Mouse (Mus musculus): ENCODE measurements at regions not wholly inside any gene's neighbourhood (a gene's known extent, or its start where the extent isn't known, plus 50 kb on each side); places are given as distances from the start of the nearest gene placed in this dataset.
A peak's percentile ranks its signal among the peaks of the same experiment; 100 is the strongest.
"Not testable (repeated sequence)": the region's sequence is repeated elsewhere in the genome, so short reads cannot be mapped to it uniquely, and the experiment has no call there.

- TF ChIP-seq POLR2A (IDR thresholded peaks at IDR 0.05; ENCODE audit: extremely low read depth, insufficient read depth, low read length) (no peak), CTCF (IDR thresholded peaks at IDR 0.05; ENCODE audit: extremely low read depth, insufficient read depth, low read length) (no peak)
- Histone ChIP-seq H3K4me3 (ENCODE audit: insufficient read depth, low read length) (no peak overlapping the region), H3K27ac (ENCODE audit: insufficient read depth, low read length) (no peak overlapping the region), H3K4me1 (ENCODE audit: control insufficient read depth, insufficient read depth, low read length) (no peaks in the 10 kb centered on the region)
These were observed 133.8 kb downstream of the Cand1 start for GRCm38 (mm10) chr10:119106105-119106504.

- no peaks in the 10 kb centered on the region for H3K4me1 ChIP-seq (ENCODE audit: control insufficient read depth, insufficient read depth, low read length)
- H3K27ac ChIP-seq (ENCODE audit: insufficient read depth, low read length) = no peak overlapping the region
- no peak for TF ChIP-seq CTCF (IDR thresholded peaks at IDR 0.05; ENCODE audit: extremely low read depth, insufficient read depth, low read length)
- TF ChIP-seq POLR2A (IDR thresholded peaks at IDR 0.05; ENCODE audit: extremely low read depth, insufficient read depth, low read length) = no peak
- no peak overlapping the region for H3K4me3 ChIP-seq (ENCODE audit: insufficient read depth, low read length)
These were observed 134.5 kb downstream of the Cand1 start for GRCm38 (mm10) chr10:119105279-119105881.

- Histone ChIP-seq H3K4me1 (ENCODE audit: control insufficient read depth, insufficient read depth, low read length) (no peaks in the 10 kb centered on the region), H3K27ac (ENCODE audit: insufficient read depth, low read length) (no peak overlapping the region), H3K4me3 (ENCODE audit: insufficient read depth, low read length) (no peak overlapping the region)
- TF ChIP-seq CTCF (IDR thresholded peaks at IDR 0.05; ENCODE audit: extremely low read depth, insufficient read depth, low read length) (0 out of 2 replicates have a peak, but pooled peaks have one; percentile 24), POLR2A (IDR thresholded peaks at IDR 0.05; ENCODE audit: extremely low read depth, insufficient read depth, low read length) (no peak)
These were observed 139.3 kb downstream of the Cand1 start for GRCm38 (mm10) chr10:119100511-119100910.

DNA sequence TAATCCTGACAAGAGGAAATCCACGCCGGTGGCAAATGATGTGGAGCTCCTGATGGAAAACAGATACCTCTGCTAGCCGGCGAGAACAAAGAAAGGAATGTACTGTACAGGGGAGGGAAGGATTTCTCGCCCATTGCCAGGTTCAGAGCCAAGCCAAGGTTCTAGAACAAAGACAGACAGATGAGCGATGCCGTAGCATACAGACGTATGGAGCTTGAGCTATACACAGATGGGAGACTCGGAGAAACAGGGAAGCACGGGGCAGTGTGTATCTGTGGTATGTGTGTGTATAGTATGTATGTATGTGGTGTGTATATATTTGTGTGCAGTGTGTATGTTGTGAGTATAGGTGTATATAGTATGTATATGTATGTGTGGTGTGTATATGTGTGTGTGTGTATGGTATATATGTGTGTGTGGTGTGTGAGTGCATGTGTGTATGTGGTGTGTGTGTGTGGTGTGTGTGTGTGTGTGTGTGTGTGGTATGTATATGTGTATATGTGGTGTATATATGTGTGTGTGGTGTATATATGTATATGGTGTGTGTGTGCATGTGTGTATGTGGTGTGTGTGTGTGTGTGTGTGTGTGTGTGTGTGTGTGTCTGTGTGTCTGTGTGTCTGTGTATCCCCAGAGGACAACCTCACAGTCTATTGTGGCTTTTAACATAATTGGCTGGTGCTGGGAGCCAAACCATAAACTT, 140.6 kb downstream of the Cand1 start:
- H3K27ac ChIP-seq (ENCODE audit: insufficient read depth, low read length) = no peak overlapping the region
- no peaks in the 10 kb centered on the region for H3K4me1 ChIP-seq (ENCODE audit: control insufficient read depth, insufficient read depth, low read length)
- TF ChIP-seq CTCF (IDR thresholded peaks at IDR 0.05; ENCODE audit: extremely low read depth, insufficient read depth, low read length) (no peak), POLR2A (IDR thresholded peaks at IDR 0.05; ENCODE audit: extremely low read depth, insufficient read depth, low read length) (no peak)
- H3K4me3 ChIP-seq (ENCODE audit: insufficient read depth, low read length) = no peak overlapping the region

DNA sequence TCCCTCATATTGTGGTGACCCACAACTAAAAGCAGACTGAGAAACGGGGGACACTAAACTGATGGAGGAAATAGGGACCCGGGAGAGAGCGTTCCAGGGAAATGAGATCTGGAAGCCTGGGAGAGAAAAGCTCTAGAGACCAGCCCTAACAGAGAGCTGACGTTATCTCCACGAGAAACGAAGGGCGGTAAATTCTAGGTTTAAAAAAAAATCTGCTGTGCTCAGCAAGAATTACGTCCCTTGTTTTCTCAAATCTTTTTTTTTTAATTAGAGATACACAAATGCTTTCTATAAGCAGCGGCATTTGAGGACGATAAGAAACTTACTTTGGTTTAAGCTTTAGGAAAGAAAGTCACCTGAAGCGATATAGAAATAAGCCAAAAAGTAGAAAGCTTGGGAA, 145.7 kb downstream of the Cand1 start:
- Histone ChIP-seq H3K4me3 (ENCODE audit: insufficient read depth, low read length) (no peak overlapping the region), H3K27ac (ENCODE audit: insufficient read depth, low read length) (no peak overlapping the region)
- TF ChIP-seq POLR2A (IDR thresholded peaks at IDR 0.05; ENCODE audit: extremely low read depth, insufficient read depth, low read length) = no peak
- TF ChIP-seq CTCF (IDR thresholded peaks at IDR 0.05; ENCODE audit: extremely low read depth, insufficient read depth, low read length) = no peak

GRCm38 (mm10) chr10:119087886-119088285, 152.0 kb downstream of the Cand1 start:
- Histone ChIP-seq H3K27ac (ENCODE audit: insufficient read depth, low read length) (no peak overlapping the region), H3K4me1 (ENCODE audit: control insufficient read depth, insufficient read depth, low read length) (no peaks in the 10 kb centered on the region), H3K4me3 (ENCODE audit: insufficient read depth, low read length) (no peak overlapping the region)
- no peak for TF ChIP-seq CTCF (IDR thresholded peaks at IDR 0.05; ENCODE audit: extremely low read depth, insufficient read depth, low read length)
- no peak for TF ChIP-seq POLR2A (IDR thresholded peaks at IDR 0.05; ENCODE audit: extremely low read depth, insufficient read depth, low read length)

More for the DNA sequence above, 145.7 kb downstream of the Cand1 start:
- H3K4me1 ChIP-seq (ENCODE audit: control insufficient read depth, insufficient read depth, low read length) = no peaks in the 10 kb centered on the region

- Histone ChIP-seq H3K4me3 (ENCODE audit: insufficient read depth, low read length) (no peak overlapping the region), H3K27ac (ENCODE audit: insufficient read depth, low read length) (no peak overlapping the region), H3K4me1 (ENCODE audit: control insufficient read depth, insufficient read depth, low read length) (no peaks in the 10 kb centered on the region)
- no peak for TF ChIP-seq CTCF (IDR thresholded peaks at IDR 0.05; ENCODE audit: extremely low read depth, insufficient read depth, low read length)
- TF ChIP-seq POLR2A (IDR thresholded peaks at IDR 0.05; ENCODE audit: extremely low read depth, insufficient read depth, low read length) = no peak
These were observed 152.7 kb downstream of the Cand1 start for GRCm38 (mm10) chr10:119087071-119087665.

DNA sequence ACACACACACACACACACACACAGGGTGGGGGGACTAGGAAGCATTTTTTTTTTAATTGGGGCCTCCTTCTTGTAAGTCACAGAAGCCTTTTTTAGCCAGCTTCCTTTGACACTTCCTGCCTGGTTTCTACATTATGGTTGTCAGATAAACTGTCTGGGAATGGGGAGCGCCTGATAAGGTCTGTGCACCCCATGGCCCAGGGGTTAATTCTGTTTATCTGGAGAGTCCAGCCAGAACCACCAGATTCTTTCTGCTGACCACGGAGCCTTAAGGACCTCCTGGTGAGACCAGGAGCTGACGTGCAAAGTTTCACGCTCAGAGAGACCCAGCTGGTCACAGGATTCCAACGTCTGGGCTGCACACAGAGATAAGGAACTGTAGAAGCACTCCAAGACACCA, 153.4 kb downstream of the Cand1 start:
- TF ChIP-seq POLR2A (IDR thresholded peaks at IDR 0.05; ENCODE audit: extremely low read depth, insufficient read depth, low read length) = no peak
- no peak for TF ChIP-seq CTCF (IDR thresholded peaks at IDR 0.05; ENCODE audit: extremely low read depth, insufficient read depth, low read length)
- Histone ChIP-seq H3K27ac (ENCODE audit: insufficient read depth, low read length) (no peak overlapping the region), H3K4me1 (ENCODE audit: control insufficient read depth, insufficient read depth, low read length) (no peaks in the 10 kb centered on the region), H3K4me3 (ENCODE audit: insufficient read depth, low read length) (no peak overlapping the region)

- Histone ChIP-seq H3K4me3 (ENCODE audit: insufficient read depth, low read length) (no peak overlapping the region), H3K27ac (ENCODE audit: insufficient read depth, low read length) (no peak overlapping the region), H3K4me1 (ENCODE audit: control insufficient read depth, insufficient read depth, low read length) (no peaks in the 10 kb centered on the region)
- TF ChIP-seq CTCF (IDR thresholded peaks at IDR 0.05; ENCODE audit: extremely low read depth, insufficient read depth, low read length) = no peak
- TF ChIP-seq POLR2A (IDR thresholded peaks at IDR 0.05; ENCODE audit: extremely low read depth, insufficient read depth, low read length) = no peak
These were observed 156.4 kb downstream of the Cand1 start for GRCm38 (mm10) chr10:119083431-119083830.

DNA sequence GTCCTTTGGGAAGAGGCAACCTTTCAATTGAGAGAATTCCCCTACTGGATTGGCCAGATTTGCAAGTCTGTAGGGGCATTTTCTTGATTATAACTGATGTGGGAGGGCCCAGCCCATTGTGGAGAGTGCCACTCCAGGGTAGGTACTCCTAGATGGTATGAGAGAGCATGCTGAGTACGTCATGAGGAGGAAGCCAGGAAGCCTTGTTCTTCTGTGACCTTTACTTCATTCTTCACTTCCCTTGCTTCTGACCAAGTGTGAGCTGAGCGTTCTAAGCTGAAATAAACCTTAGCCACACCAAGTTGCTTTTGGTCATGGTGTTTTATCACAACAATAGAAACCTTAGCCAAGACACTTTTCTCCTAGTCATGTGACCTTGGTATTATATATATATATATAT, 157.0 kb downstream of the Cand1 start:
- Histone ChIP-seq H3K4me1 (ENCODE audit: control insufficient read depth, insufficient read depth, low read length) (no peaks in the 10 kb centered on the region), H3K4me3 (ENCODE audit: insufficient read depth, low read length) (no peak overlapping the region), H3K27ac (ENCODE audit: insufficient read depth, low read length) (no peak overlapping the region)
- TF ChIP-seq POLR2A (IDR thresholded peaks at IDR 0.05; ENCODE audit: extremely low read depth, insufficient read depth, low read length) (no peak), CTCF (IDR thresholded peaks at IDR 0.05; ENCODE audit: extremely low read depth, insufficient read depth, low read length) (no peak)

DNA sequence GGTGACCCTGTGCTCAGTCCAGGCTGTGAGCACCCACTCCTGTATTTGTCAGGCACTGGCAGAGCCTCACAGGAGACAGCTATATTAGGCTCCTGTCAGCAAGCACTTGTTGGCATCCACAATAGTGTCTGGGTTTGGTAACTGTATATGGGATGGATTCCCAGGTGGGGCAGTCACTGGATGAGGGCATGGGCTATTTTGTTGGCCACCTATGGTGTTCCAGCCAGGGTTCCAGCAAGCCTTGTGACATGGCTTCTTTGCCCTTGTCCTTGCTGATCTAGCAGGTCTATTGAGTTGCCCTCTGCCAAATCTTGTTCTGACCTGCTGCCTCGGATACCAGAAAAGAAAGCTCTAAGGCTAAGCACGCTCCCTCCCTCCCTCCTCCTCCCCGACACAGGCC, 158.1 kb downstream of the Cand1 start:
- not testable (repeated sequence) for H3K4me3 ChIP-seq (ENCODE audit: insufficient read depth, low read length); H3K4me1 ChIP-seq (ENCODE audit: control insufficient read depth, insufficient read depth, low read length); H3K27ac ChIP-seq (ENCODE audit: insufficient read depth, low read length)
